Mouse (Mus musculus): Measurements from ENCODE around the gene Col3a1. TPM values are rescaled to one million over a fixed set of nuclear protein-coding genes. Genes with fewer than 3 reads are reported as not detected.
A peak's percentile ranks its signal among the peaks of the same experiment; 100 is the strongest.

The Col3a1 gene
- 1,953 and 2,022 TPM in 2 replicates for polyA plus RNA-seq (2015; fragmentation: Nextera tagmentation; extraction: Ambion mirVana)

DNA sequence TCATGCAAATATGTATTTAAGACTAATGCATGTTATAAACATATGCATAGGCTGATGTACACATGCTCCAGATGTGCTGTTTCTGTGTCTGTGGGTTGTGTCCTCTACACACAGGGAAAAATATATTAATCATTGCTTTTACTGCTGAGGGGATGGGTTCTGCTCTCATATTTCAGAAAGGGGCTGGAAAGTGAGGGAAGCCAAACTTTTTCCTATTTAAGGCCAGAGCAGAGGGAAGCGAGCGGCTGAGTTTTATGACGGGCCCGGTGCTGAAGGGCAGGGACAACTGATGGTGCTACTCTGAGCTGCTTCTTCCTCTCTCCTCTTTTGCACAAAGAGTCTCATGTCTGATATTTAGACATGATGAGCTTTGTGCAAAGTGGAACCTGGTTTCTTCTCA is at the start of gene Col3a1:
TSS of gene Col3a1 (plus strand) at position 151 of the 400 bp plus-strand sequence.
- H3K4me2 ChIP-seq, result peak within 1 kb of the TSS; percentile 13
- H3K27ac ChIP-seq, result peak within 1 kb of the TSS; percentile 94
- H3K9ac ChIP-seq, result peak within 1 kb of the TSS; percentile 19; the same call in 1 of the 2 replicates
- peak within 1 kb of the TSS; percentile 48 for H3K4me3 ChIP-seq (replicated peaks)
- H3K36me3 ChIP-seq, result no peaks in the 10 kb centered on the region
- WGBS, result 27% methylated on average over 4 of the region's 4 CpGs
- no peaks in the 10 kb centered on the region for H3K4me1 ChIP-seq
- H3K9me3 ChIP-seq, result no peaks in the 10 kb centered on the region
- ATAC-seq (ENCODE audit: insufficient read depth, low FRiP score, low read depth), result peak; percentile 84; the same call in 1 of the 2 replicates
- no peaks in the 10 kb centered on the region for H3K27me3 ChIP-seq (replicated peaks)

DNA sequence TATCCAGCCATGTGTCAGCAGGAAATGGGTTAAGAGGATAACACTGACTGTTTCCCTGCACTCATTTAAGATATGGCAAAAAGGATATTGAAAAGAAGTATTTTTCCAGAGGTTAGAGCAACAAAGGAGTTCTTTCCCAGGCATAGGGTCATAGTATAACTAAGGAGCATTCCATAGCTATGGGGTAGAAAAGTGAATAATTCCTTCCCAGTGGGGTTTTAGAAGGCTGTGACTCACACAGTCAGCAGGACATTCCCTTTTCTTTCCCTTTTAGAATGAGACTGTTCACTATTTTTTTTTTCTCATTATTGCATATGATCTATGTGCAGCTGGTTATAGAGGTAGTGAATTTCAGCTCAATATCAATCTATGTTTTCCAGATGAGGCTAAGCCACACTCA is 41.9 kb upstream of the Col3a1 start:
- no peaks in the 10 kb centered on the region for H3K36me3 ChIP-seq
- no peaks in the 10 kb centered on the region for H3K4me1 ChIP-seq
- no peak overlapping the region for H3K9ac ChIP-seq
- no peak for ATAC-seq (ENCODE audit: insufficient read depth, low FRiP score, low read depth)
- no peak overlapping the region for H3K27ac ChIP-seq
- H3K4me3 ChIP-seq (replicated peaks), result no peak overlapping the region
- no peak overlapping the region for H3K4me2 ChIP-seq
- H3K9me3 ChIP-seq, result no peaks in the 10 kb centered on the region
- H3K27me3 ChIP-seq (replicated peaks), result no peaks in the 10 kb centered on the region

DNA sequence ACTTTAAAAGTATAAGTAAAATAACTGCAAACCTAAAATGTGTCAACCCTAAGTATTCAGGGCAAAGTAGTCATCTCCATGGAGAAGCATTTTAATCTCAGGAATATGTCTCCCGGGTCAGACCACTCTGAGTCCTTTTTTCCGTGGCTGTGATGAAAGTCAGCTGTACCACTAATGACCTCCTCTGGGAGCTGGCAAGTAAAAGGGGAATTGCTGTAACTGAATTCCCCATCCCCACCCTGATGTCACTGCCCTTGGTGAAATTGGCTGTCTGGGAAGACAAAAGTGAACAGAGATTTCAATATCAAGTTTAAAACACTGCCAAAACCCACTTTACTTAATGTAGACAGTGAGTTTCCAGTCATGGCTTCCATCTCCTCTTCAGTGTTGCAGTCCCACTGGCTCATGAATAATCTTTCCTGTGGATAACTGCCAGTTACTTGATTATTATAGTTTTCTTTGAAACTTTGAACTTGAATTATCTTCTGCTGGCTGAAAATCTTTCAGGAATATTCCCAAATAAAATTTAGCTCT is 35.3 kb upstream of the Col3a1 start:
- Histone ChIP-seq H3K4me3 (replicated peaks) (no peak overlapping the region), H3K4me1 (no peaks in the 10 kb centered on the region), H3K27ac (no peak overlapping the region), H3K4me2 (no peak overlapping the region), H3K9me3 (no peaks in the 10 kb centered on the region), H3K9ac (no peak overlapping the region), H3K36me3 (no peaks in the 10 kb centered on the region), H3K27me3 (replicated peaks) (no peaks in the 10 kb centered on the region)
- no peak for ATAC-seq (ENCODE audit: insufficient read depth, low FRiP score, low read depth)
- 27% methylated on average over 2 of the region's 2 CpGs for WGBS

DNA sequence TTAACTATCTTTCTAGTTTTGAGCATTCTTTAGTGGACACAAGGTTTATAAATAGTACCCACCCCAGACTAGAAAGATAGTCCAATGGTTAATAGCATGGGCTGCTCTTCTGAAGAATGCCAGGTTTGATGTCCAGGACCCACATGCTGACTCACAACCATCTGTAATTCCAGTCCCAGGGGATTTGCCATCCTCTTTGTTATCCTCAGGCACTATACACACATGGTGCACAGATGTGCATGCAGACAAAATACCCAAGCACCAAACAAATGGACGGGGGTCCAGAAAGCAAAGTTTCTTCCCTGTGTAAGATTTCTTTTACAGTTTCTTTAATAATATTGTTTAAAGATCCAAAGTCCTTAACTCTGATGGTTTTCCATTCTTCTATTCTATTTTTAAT is 23.4 kb upstream of the Col3a1 start:
- H3K4me3 ChIP-seq (replicated peaks), result no peak overlapping the region
- H3K9me3 ChIP-seq, result no peaks in the 10 kb centered on the region
- H3K4me2 ChIP-seq, result no peak overlapping the region
- no peak overlapping the region for H3K27ac ChIP-seq
- ATAC-seq (ENCODE audit: insufficient read depth, low FRiP score, low read depth), result no peak
- no peak overlapping the region for H3K9ac ChIP-seq
- H3K36me3 ChIP-seq, result no peaks in the 10 kb centered on the region
- no peaks in the 10 kb centered on the region for H3K4me1 ChIP-seq
- 78% methylated on average over 1 of the region's 1 CpGs for WGBS
- H3K27me3 ChIP-seq (replicated peaks), result no peaks in the 10 kb centered on the region

DNA sequence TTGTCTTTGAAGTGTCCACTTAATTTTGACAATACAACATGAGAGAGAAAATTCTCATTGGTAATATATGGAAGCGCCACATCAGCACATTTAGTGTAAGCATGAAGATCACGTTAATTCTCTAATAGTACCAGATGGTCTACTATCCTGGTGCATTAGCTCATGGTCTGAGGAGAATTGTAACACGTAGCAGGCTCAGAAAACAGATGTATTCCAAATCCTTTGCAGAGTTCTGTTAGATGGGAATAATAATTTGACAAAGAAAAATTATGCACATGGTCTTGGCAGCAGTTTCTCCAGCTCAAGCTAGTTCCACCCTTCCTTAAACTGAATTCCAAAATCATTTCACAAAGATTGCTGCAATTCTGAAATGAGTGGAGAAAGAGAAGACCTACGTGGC is 21.3 kb upstream of the Col3a1 start:
- 0 out of 2 replicates have a peak overlapping the region, but pooled peaks have one; percentile 57 for H3K27ac ChIP-seq
- no peak overlapping the region for H3K4me2 ChIP-seq
- H3K9ac ChIP-seq, result no peak overlapping the region
- ATAC-seq (ENCODE audit: insufficient read depth, low FRiP score, low read depth), result no peak; the same call in 1 of the 2 replicates
- 44% methylated on average over 4 of the region's 4 CpGs for WGBS
- no peaks in the 10 kb centered on the region for H3K36me3 ChIP-seq
- no peak overlapping the region for H3K4me3 ChIP-seq (replicated peaks)
- H3K4me1 ChIP-seq, result no peaks in the 10 kb centered on the region
- no peaks in the 10 kb centered on the region for H3K9me3 ChIP-seq
- H3K27me3 ChIP-seq (replicated peaks), result no peaks in the 10 kb centered on the region

DNA sequence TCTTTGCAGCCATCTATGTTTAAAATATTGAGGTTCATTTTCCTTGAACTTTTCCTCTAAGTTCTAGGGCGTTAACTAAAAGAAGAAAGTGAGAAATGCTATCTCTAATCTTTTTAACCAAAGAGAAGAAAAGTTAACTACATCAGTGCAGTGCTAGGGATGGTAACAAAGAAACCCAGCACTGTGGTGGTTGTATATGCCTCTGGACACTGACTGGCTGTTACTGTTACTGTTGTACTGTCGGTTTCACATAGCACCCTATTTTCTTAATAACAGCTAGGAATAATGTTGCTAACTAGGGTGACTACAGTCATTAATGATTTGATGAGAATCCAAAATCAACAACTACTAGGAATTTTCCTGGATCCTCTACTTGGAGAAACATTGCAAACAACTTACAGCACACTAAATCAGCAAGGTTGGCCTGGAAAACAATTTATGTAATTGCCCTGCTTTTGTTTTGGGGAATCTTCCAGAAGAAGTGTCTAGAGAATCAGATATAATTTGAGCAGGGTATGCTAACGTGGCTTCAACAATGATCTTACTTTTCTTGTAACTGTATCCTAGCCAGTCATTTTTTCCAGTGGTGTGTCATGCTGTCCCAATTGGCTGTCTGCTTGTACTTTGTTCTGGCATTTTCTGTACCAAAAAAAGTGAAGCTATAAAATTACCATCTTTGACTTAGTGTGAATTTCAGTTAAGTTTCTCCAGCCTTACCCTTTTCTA is 11.8 kb upstream of the Col3a1 start:
- WGBS, result 79% methylated on average over 3 of the region's 3 CpGs
- Histone ChIP-seq H3K36me3 (no peaks in the 10 kb centered on the region), H3K4me3 (replicated peaks) (no peak overlapping the region), H3K27ac (no peak overlapping the region), H3K4me1 (no peaks in the 10 kb centered on the region), H3K27me3 (replicated peaks) (no peaks in the 10 kb centered on the region), H3K4me2 (no peak overlapping the region), H3K9me3 (no peaks in the 10 kb centered on the region), H3K9ac (no peak overlapping the region)
- no peak for ATAC-seq (ENCODE audit: insufficient read depth, low FRiP score, low read depth)

DNA sequence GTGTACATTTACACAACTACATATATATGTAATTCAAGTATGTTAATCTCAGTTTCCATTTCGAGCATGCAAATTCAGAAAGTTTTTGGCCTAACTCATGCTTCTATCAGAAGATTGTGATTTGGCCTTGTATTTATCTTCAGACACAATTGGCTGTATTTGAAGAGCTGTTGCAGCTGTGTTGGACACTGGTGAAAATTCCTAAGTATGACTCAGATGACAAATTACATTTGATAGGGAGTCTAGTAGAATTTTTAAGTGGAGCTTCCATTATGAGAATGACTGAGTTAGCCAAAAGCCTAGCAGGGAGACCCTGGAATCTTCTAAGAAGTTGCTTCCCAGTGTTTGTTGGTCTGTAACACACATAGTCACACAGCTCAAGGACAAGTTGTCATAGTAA is 7.1 kb upstream of the Col3a1 start:
- Histone ChIP-seq H3K27ac (no peak overlapping the region), H3K4me2 (no peak overlapping the region), H3K9me3 (no peaks in the 10 kb centered on the region), H3K4me1 (no peaks in the 10 kb centered on the region), H3K9ac (no peak overlapping the region), H3K36me3 (no peaks in the 10 kb centered on the region), H3K27me3 (replicated peaks) (no peaks in the 10 kb centered on the region), H3K4me3 (replicated peaks) (no peak overlapping the region)
- 63% methylated on average over 1 of the region's 1 CpGs for WGBS
- no peak for ATAC-seq (ENCODE audit: insufficient read depth, low FRiP score, low read depth)

DNA sequence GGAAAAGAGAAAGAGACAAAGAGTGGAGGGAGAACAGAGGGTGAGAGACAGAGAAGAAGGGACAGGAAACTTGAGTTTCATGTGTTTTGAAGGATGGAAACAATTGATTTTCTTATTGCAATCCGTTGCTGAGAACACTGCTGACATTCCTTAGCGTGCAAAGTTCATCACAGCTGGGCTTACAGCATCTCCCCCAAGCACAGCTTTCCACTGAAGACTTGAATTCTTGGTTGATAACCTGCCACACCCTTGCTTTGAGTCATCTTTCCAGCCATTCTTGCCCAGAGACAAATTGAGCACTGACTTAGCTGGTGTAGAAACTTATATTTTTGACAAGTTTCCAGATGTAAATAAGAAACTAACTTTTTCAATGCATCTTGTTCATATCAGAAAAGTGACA is 2.3 kb upstream of the Col3a1 start:
- no peaks in the 10 kb centered on the region for H3K27me3 ChIP-seq (replicated peaks)
- H3K9ac ChIP-seq, result no peak overlapping the region
- no peak overlapping the region; the same call in 1 of the 2 replicates for H3K27ac ChIP-seq
- no peak overlapping the region for H3K4me2 ChIP-seq
- no peak overlapping the region for H3K4me3 ChIP-seq (replicated peaks)
- no peaks in the 10 kb centered on the region for H3K36me3 ChIP-seq
- no peaks in the 10 kb centered on the region for H3K9me3 ChIP-seq
- H3K4me1 ChIP-seq, result no peaks in the 10 kb centered on the region
- ATAC-seq (ENCODE audit: insufficient read depth, low FRiP score, low read depth), result no peak
- 45% methylated on average over 2 of the region's 2 CpGs for WGBS

DNA sequence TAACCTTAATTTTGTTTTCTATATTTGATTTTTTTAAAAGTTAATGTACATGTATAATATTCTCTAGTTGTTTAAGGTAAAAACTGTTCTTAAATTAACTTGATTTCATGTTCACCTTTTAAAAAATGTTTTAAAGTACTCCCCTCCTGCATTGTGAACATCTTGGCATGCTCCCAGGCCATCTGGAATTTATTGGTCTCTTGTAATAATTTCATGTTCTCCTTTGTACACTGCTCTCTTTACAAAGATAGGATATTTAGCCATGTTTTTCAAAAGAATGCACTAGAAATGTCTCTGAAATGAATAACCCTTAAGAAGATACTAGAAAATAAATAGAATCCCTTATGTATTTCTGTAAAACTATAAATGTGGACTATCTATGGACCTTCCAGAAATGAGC is 624 bp downstream of the Col3a1 start:
- H3K4me3 ChIP-seq (replicated peaks), result peak overlapping the region; percentile 48
- no peaks in the 10 kb centered on the region for H3K4me1 ChIP-seq
- no peaks in the 10 kb centered on the region for H3K9me3 ChIP-seq
- peak overlapping the region; percentile 94 for H3K27ac ChIP-seq
- H3K9ac ChIP-seq, result peak overlapping the region; percentile 19; the same call in 1 of the 2 replicates
- no peak for ATAC-seq (ENCODE audit: insufficient read depth, low FRiP score, low read depth)
- no peaks in the 10 kb centered on the region for H3K27me3 ChIP-seq (replicated peaks)
- H3K4me2 ChIP-seq, result no peak overlapping the region; the same call in 1 of the 2 replicates
- H3K36me3 ChIP-seq, result no peaks in the 10 kb centered on the region

DNA sequence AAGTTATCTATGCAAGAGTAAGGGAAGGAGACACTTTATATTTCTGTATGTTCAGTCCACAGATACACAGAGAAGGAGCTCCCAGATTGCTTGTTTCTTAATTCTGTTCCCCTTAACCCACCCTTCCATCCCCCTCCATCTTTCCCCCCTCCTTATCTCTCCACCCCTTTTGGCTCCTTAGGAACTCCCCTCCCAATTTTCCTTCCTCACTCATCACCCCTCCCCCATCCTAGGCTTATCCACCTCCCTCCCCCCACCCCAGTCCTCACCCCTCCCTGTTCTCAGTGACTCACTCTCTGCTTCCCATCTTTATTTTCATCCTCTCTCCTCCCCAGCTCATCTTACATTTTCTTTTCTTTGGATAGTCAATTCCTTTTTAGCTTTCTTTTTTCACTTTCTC is 1.5 kb downstream of the Col3a1 start:
- H3K4me3 ChIP-seq (replicated peaks), result peak overlapping the region; percentile 36
- H3K27ac ChIP-seq, result peak overlapping the region; percentile 74
- H3K9ac ChIP-seq, result no peak overlapping the region
- peak; percentile 64; the same call in 1 of the 2 replicates for ATAC-seq (ENCODE audit: insufficient read depth, low FRiP score, low read depth)
- H3K4me1 ChIP-seq, result no peaks in the 10 kb centered on the region
- H3K9me3 ChIP-seq, result no peaks in the 10 kb centered on the region
- no peaks in the 10 kb centered on the region for H3K36me3 ChIP-seq
- H3K4me2 ChIP-seq, result no peak overlapping the region; the same call in 1 of the 2 replicates
- H3K27me3 ChIP-seq (replicated peaks), result no peaks in the 10 kb centered on the region

DNA sequence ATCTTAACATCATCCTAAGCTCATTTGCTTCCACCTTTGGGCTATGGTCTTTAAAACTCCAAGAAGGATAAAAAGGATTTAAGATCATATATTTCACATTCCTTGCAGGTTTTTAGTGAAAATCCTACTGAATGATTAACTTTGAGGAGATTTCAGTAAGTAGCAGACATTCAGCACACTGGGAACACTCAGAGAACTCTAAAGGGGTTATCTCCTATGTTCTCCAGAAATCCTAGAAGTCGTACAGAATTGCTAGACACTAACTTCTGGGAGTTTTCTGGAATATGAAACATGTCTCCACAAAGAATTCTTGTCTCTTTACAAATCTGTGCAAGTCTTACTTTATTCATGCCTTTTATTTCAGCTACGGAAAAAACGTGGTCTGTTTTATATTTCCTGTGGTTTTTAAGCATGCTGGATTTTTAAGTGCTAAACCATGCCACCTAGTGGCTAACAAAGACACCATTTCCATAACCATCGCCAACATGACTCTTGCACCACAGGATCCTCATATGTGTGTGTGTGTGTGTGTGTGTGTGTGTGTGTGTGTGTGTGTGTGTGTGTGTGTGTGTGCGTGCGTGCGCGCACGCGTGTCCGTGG is 2.5 kb downstream of the Col3a1 start:
- Histone ChIP-seq H3K27me3 (replicated peaks) (no peaks in the 10 kb centered on the region), H3K9me3 (no peaks in the 10 kb centered on the region), H3K4me3 (replicated peaks) (peak overlapping the region; percentile 37), H3K9ac (no peak overlapping the region), H3K4me1 (no peaks in the 10 kb centered on the region), H3K4me2 (peak overlapping the region; percentile 41), H3K36me3 (no peaks in the 10 kb centered on the region), H3K27ac (peak overlapping the region; percentile 72)
- ATAC-seq (ENCODE audit: insufficient read depth, low FRiP score, low read depth), result peak; percentile 44; the same call in 1 of the 2 replicates
- 3% methylated on average over 5 of the region's 11 CpGs for WGBS

DNA sequence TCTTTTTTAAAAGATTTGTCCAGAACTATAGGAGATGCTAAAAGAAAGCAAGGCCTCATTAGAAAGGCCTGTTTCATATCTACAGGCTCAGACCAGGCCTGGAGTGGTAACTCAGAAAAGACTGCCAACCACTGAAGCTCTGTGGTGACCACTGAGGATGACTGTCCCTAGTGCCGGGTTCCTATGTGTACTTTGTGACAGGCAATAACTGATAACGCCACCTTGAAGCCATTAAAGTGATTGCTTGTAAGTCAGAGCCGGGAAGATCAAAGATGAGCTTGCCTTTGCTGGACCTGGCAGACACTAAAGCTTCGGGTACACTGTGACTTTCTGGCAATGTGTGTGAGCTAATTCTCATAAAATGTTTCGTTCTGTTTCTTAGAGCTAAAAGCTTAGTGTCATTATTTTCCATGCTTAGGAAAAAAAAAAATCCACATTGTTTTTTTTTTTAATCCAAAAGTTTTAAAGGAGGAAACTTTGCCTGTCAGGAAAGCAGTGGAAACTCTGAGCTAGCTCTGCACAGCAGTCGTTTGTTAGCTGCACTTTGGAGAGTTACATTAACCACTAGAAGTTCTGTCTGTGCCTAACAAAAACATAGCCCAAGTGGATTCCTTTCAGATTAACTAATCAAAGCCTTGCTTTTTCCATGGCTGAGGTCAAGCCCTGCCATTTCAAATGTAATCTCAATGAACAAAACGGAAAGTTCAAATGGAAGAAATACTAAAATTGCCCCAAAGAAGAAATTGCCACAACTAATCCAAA is 4.6 kb downstream of the Col3a1 start:
- no peaks in the 10 kb centered on the region for H3K4me1 ChIP-seq
- H3K27ac ChIP-seq, result peak overlapping the region; percentile 77
- WGBS, result 12% methylated on average over 7 of the region's 7 CpGs
- H3K9me3 ChIP-seq, result no peaks in the 10 kb centered on the region
- H3K4me2 ChIP-seq, result peak overlapping the region; percentile 48
- peak overlapping the region; percentile 22 for H3K4me3 ChIP-seq (replicated peaks)
- H3K9ac ChIP-seq, result no peak overlapping the region
- ATAC-seq (ENCODE audit: insufficient read depth, low FRiP score, low read depth), result no peak
- no peaks in the 10 kb centered on the region for H3K27me3 ChIP-seq (replicated peaks)
- no peaks in the 10 kb centered on the region for H3K36me3 ChIP-seq

Measured in stomach, embryonic 15.5 days (tissue).